Comparison of ENCODE assay signal across 10 mouse cellular contexts in the genomic region with DNA sequence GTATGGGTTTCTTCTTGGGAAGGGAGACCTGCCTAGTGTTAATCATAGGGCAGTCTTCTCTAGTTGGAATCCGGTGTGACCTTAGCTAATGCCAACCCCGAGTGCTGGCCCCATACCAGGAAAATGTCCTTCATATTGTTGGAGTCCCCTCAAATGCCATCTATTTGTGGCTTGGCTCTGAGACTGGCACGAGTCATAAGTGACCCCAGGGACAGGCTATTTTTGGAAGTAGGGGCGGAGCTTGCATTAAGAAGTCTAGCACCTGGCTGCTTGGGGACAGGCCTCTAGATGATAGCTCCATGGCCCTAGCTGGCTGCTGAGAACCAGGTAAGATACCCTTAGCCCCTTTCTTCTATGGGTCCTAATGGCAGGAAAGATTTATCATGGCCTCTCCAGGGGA. TPM values are rescaled to one million over a fixed set of nuclear protein-coding genes. Genes with fewer than 3 reads are reported as not detected.
DNase-seq lines count a peak whose midpoint lies in the region; ATAC-seq lines count a peak whose summit lies in the region.
"Had no signal": no experiment of that assay in that cellular context is flagged by ENCODE, and none has a peak within 500 bp of the region (broad histone marks: within the 10 kb centered on the region; RNA-seq: fewer than 3 reads in every experiment).

Perm1 (plus strand) TSS at position 220 of the 400 bp plus-strand sequence.

- DNase-seq in Muller cell, postnatal 12 days (ENCODE audit: inconsistent ontology term) = peak; percentile 49
- DNase-seq in adrenal gland, adult 18-20 months (ENCODE audit: low spot score in 2 of 2) = peak; percentile 49 to 72
- no peak for DNase-seq in gastrocnemius, postnatal 4 days (ENCODE audit: low spot score in 2 of 2)
- peak; percentile 91 for DNase-seq in heart, postnatal 4 days
- no peak for DNase-seq in hindbrain, embryonic 14.5 days (ENCODE audit: low spot score)
- no peak for DNase-seq in thymus, postnatal 36 days
- no peak for DNase-seq in B cell, adult 2 months

- H3K27ac ChIP-seq in hindbrain, embryonic 14.5 days = no peak within 1 kb of the TSS
- H3K27ac ChIP-seq: embryonic facial prominence, embryonic 13.5 days; kidney, postnatal 0 days; limb, embryonic 13.5 days had no signal

- no peaks in the 10 kb centered on the region for H3K4me1 ChIP-seq in hindbrain, embryonic 14.5 days (replicated peaks; ENCODE audit: control insufficient read depth, insufficient read depth, low read length)
- H3K4me1 ChIP-seq: limb, embryonic 13.5 days had no signal

- no peak for ATAC-seq in hindbrain, embryonic 14.5 days (ENCODE audit: low FRiP score)

- H3K9ac ChIP-seq in hindbrain, embryonic 14.5 days = no peak within 1 kb of the TSS
- H3K9ac ChIP-seq: embryonic facial prominence, embryonic 13.5 days; limb, embryonic 13.5 days had no signal

- H3K27me3 ChIP-seq in hindbrain, embryonic 14.5 days (ENCODE audit: control insufficient read depth, insufficient read depth, low read length) = no peaks in the 10 kb centered on the region
- H3K27me3 ChIP-seq: embryonic facial prominence, embryonic 13.5 days; limb, embryonic 13.5 days had no signal

- H3K4me3 ChIP-seq in hindbrain, embryonic 14.5 days (replicated peaks; ENCODE audit: low read length) = no peak within 1 kb of the TSS
- H3K4me3 ChIP-seq: embryonic facial prominence, embryonic 13.5 days; limb, embryonic 13.5 days had no signal

- 0 out of 2 replicates have a peak, but pooled peaks cover 4% of the 10 kb centered on the region for H3K36me3 ChIP-seq in hindbrain, embryonic 14.5 days (replicated peaks; ENCODE audit: control insufficient read depth, insufficient read depth)
- H3K36me3 ChIP-seq: embryonic facial prominence, embryonic 13.5 days; limb, embryonic 13.5 days had no signal

- no peaks in the 10 kb centered on the region for H3K9me3 ChIP-seq in hindbrain, embryonic 14.5 days (ENCODE audit: control insufficient read depth, low read length)
- H3K9me3 ChIP-seq: embryonic facial prominence, embryonic 13.5 days; limb, embryonic 13.5 days had no signal

- WGBS in hindbrain, embryonic 14.5 days = 79% methylated on average over 4 of the region's 4 CpGs

- H3K4me2 ChIP-seq in hindbrain, embryonic 14.5 days (replicated peaks) = no peak within 1 kb of the TSS
- H3K4me2 ChIP-seq: embryonic facial prominence, embryonic 13.5 days; limb, embryonic 13.5 days had no signal

RNA-seq across cellular contexts. Expression of gene Perm1, which starts in this region (rescaled TPM):
- total RNA-seq in adrenal gland, adult 18-20 months (2021) = 1 to 10 TPM; 5.8 to 7.4 TPM
- 10 to 100 TPM; 30.8 to 32.7 TPM for total RNA-seq in gastrocnemius, postnatal 4 days (2021)
- total RNA-seq in heart, postnatal 4 days (2021) = 100 to 1,000 TPM in 1 of 2 experiments, 10 to 100 TPM in 1; 91.2 to 106 TPM
- polyA plus RNA-seq in hindbrain, embryonic 14.5 days (2014; fragmentation: Nextera tagmentation; extraction: Ambion mirVana) = 1.9 and 2.2 TPM in 2 replicates

Comparison
In these comparisons a context has a peak if more than half of its experiments do, and no peak if none do; other contexts are left out.
1. DNase-seq: peak in Muller cell, postnatal 12 days (single experiment), adrenal gland, adult 18-20 months (2 of 2) and heart, postnatal 4 days (single experiment); none in gastrocnemius, postnatal 4 days (0 of 2), hindbrain, embryonic 14.5 days (single experiment), thymus, postnatal 36 days (0 of 2) and B cell, adult 2 months (0 of 2).